8 mouse cellular contexts compared by ENCODE assay signal in the genomic region with DNA sequence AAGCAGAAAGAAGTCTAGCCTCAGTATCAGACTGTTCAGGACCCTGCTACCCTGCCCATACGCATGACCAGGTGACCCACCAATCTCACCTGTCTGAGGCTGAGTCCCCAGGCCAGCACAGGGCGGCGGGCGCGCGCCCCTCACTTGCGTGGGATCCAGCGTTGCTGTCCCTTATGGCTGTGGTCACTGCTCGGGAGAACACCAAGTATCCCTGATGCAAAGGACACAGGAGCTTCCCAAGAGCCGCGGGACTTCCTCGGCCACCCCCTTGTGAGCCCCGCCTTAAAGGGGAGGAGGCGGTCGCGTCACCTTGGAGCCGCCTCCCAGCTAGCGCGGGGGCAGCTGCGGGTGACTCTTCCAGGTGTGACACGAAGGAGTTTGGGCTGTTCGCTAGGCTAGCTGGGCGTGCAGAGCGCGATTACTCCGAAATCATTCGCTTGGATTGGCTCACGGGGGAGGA. TPM values are rescaled to one million over a fixed set of nuclear protein-coding genes. Genes with fewer than 3 reads are reported as not detected.
A peak's percentile ranks its signal among the peaks of the same experiment; 100 is the strongest.
DNase-seq lines count a peak whose midpoint lies in the region; ATAC-seq and TF ChIP-seq lines count a peak whose summit lies in the region.

A gene (minus strand): TSS at position 227 of the 460 bp plus-strand sequence.

- no peak for TF ChIP-seq CTCF in E14TG2a.4 (conservative IDR thresholded peaks at IDR 0.05; ENCODE audit: low read length)
- no peak for TF ChIP-seq CTCF in bone marrow, adult 2 months (IDR thresholded peaks at IDR 0.05; ENCODE audit: control insufficient read depth, insufficient read depth, low read length)

- no peaks in the 10 kb centered on the region for H3K9me3 ChIP-seq in E14TG2a.4 (ENCODE audit: low read length)
- no peaks in the 10 kb centered on the region for H3K9me3 ChIP-seq in hindbrain, embryonic 16.5 days (ENCODE audit: control insufficient read depth, low read length)
- H3K9me3 ChIP-seq in limb, embryonic 11.5 days (ENCODE audit: control insufficient read depth, low read length): no peaks in the 10 kb centered on the region
- H3K9me3 ChIP-seq in midbrain, embryonic 12.5 days: no peaks in the 10 kb centered on the region

- under 1% methylated on average over 28 of the region's 28 CpGs for WGBS in bone marrow, adult 2 months
- under 1% methylated on average over 28 of the region's 28 CpGs for WGBS in hindbrain, embryonic 16.5 days
- WGBS in limb, embryonic 11.5 days: under 1% methylated on average over 28 of the region's 28 CpGs
- under 1% methylated on average over 28 of the region's 28 CpGs for WGBS in midbrain, embryonic 12.5 days

- TF ChIP-seq POLR2A in bone marrow, adult 2 months (IDR thresholded peaks at IDR 0.05; ENCODE audit: borderline replicate concordance, control insufficient read depth, low read depth, low read length): no peak; the same call in 1 of the 2 replicates

- no peaks in the 10 kb centered on the region for H3K36me3 ChIP-seq in E14TG2a.4 (ENCODE audit: insufficient read depth, low read length)
- no peaks in the 10 kb centered on the region for H3K36me3 ChIP-seq in hindbrain, embryonic 16.5 days (ENCODE audit: control insufficient read depth, insufficient read depth, low read length)
- no peaks in the 10 kb centered on the region for H3K36me3 ChIP-seq in limb, embryonic 11.5 days (ENCODE audit: control insufficient read depth, insufficient read depth, low read length)
- H3K36me3 ChIP-seq in midbrain, embryonic 12.5 days: no peaks in the 10 kb centered on the region

- H3K27me3 ChIP-seq in E14TG2a.4 (ENCODE audit: insufficient read depth, low read length): no peaks in the 10 kb centered on the region
- H3K27me3 ChIP-seq in hindbrain, embryonic 16.5 days (replicated peaks; ENCODE audit: control insufficient read depth, insufficient read depth, low read length): peaks cover 6% of the 10 kb centered on the region
- 0 out of 2 replicates have a peak, but pooled peaks cover 5% of the 10 kb centered on the region for H3K27me3 ChIP-seq in limb, embryonic 11.5 days (ENCODE audit: control insufficient read depth, insufficient read depth, low read length)
- H3K27me3 ChIP-seq in midbrain, embryonic 12.5 days: peaks cover 18% of the 10 kb centered on the region

- peak within 1 kb of the TSS; percentile 100 for H3K4me2 ChIP-seq in hindbrain, embryonic 16.5 days (ENCODE audit: low read length)
- peak within 1 kb of the TSS; percentile 98 for H3K4me2 ChIP-seq in limb, embryonic 11.5 days (ENCODE audit: low read depth, severe bottlenecking)
- peak within 1 kb of the TSS; percentile 97 for H3K4me2 ChIP-seq in midbrain, embryonic 12.5 days (replicated peaks)

- H3K27ac ChIP-seq in bone marrow, adult 2 months (ENCODE audit: control insufficient read depth, insufficient read depth, low read depth, low read length, poor library complexity): peak within 1 kb of the TSS; percentile 86
- no peak within 1 kb of the TSS for H3K27ac ChIP-seq in hindbrain, embryonic 16.5 days (ENCODE audit: low read depth, low read length)
- H3K27ac ChIP-seq in limb, embryonic 11.5 days (replicated peaks; ENCODE audit: low read depth, low read length): no peak within 1 kb of the TSS
- no peak within 1 kb of the TSS for H3K27ac ChIP-seq in midbrain, embryonic 12.5 days (replicated peaks)

- DNase-seq in frontal cortex, postnatal 36 days (ENCODE audit: low spot score in 2 of 2): peak; percentile 31 to 35
- DNase-seq in limb, embryonic 11.5 days (ENCODE audit: low spot score): peak; percentile 73
- peak; percentile 44 for DNase-seq in spleen, adult 12 weeks (ENCODE audit: low spot score)
- no peak for DNase-seq in MN1 (ENCODE audit: low spot score)

- peak; percentile 68 for ATAC-seq in hindbrain, embryonic 16.5 days
- ATAC-seq in limb, embryonic 11.5 days (ENCODE audit: insufficient number of reproducible peaks, low FRiP score, low TSS enrichment, low read depth): no peak
- peak; percentile 44; the same call in 1 of the 2 replicates for ATAC-seq in midbrain, embryonic 12.5 days (ENCODE audit: low FRiP score, low read depth)

- peak within 1 kb of the TSS; percentile 85 for H3K4me3 ChIP-seq in E14TG2a.4 (replicated peaks; ENCODE audit: low read length)
- H3K4me3 ChIP-seq in bone marrow, adult 2 months (replicated peaks; ENCODE audit: control insufficient read depth, low read depth, low read length): peak within 1 kb of the TSS; percentile 85
- peak within 1 kb of the TSS; percentile 62 for H3K4me3 ChIP-seq in hindbrain, embryonic 16.5 days (ENCODE audit: low read length)
- H3K4me3 ChIP-seq in limb, embryonic 11.5 days (ENCODE audit: low read depth, low read length): peak within 1 kb of the TSS; percentile 41
- peak within 1 kb of the TSS; percentile 48 for H3K4me3 ChIP-seq in midbrain, embryonic 12.5 days

- H3K9ac ChIP-seq in hindbrain, embryonic 16.5 days (ENCODE audit: low read depth, low read length): peak within 1 kb of the TSS; percentile 63
- H3K9ac ChIP-seq in limb, embryonic 11.5 days (ENCODE audit: low read length): peak within 1 kb of the TSS; percentile 43; the same call in 1 of the 2 replicates
- no peak within 1 kb of the TSS; the same call in 1 of the 2 replicates for H3K9ac ChIP-seq in midbrain, embryonic 12.5 days (replicated peaks)

- H3K4me1 ChIP-seq in E14TG2a.4 (replicated peaks; ENCODE audit: low read depth, low read length): peaks cover 30% of the 10 kb centered on the region
- H3K4me1 ChIP-seq in bone marrow, adult 2 months (ENCODE audit: control insufficient read depth, insufficient read depth, low read length): peaks cover 1% of the 10 kb centered on the region; the same call in 1 of the 2 replicates
- peaks cover 14% of the 10 kb centered on the region for H3K4me1 ChIP-seq in hindbrain, embryonic 16.5 days (ENCODE audit: control insufficient read depth, insufficient read depth, low read depth, low read length)
- H3K4me1 ChIP-seq in limb, embryonic 11.5 days (ENCODE audit: control insufficient read depth, insufficient read depth, low read length): peaks cover 3% of the 10 kb centered on the region; the same call in 1 of the 2 replicates
- H3K4me1 ChIP-seq in midbrain, embryonic 12.5 days: peaks cover 13% of the 10 kb centered on the region

RNA-seq across cellular contexts. Expression of the gene that starts here (rescaled TPM):
- polyA plus RNA-seq in bone marrow, adult 2 months (2011; ENCODE audit: insufficient read depth, insufficient read length, low replicate concordance, missing spikeins): 2.8 and 7.1 TPM in 2 replicates
- polyA plus RNA-seq in hindbrain, embryonic 16.5 days (2015; fragmentation: Nextera tagmentation; extraction: Ambion mirVana): 0.69 and 0.74 TPM in 2 replicates
- 0.76 and 0.81 TPM in 2 replicates for polyA plus RNA-seq in limb, embryonic 11.5 days (2014; fragmentation: Nextera tagmentation; extraction: Ambion mirVana)
- polyA plus RNA-seq in midbrain, embryonic 12.5 days (2016; fragmentation: Nextera tagmentation; extraction: Ambion mirVana): 0.41 and 0.72 TPM in 2 replicates

Comparison
In these comparisons a context has a peak if more than half of its experiments do, and no peak if none do; other contexts are left out.
1. Peak in ATAC-seq, H3K4me3 ChIP-seq, H3K9ac ChIP-seq and H3K4me2 ChIP-seq in hindbrain, embryonic 16.5 days; RNA of the gene not detected or under 1 TPM.
2. Peak in DNase-seq, H3K4me3 ChIP-seq, H3K9ac ChIP-seq and H3K4me2 ChIP-seq in limb, embryonic 11.5 days; RNA of the gene not detected or under 1 TPM.
3. Peak in ATAC-seq, H3K4me3 ChIP-seq and H3K4me2 ChIP-seq in midbrain, embryonic 12.5 days; RNA of the gene not detected or under 1 TPM.